Mouse (Mus musculus): ENCODE results near the gene B4galt5. TPM values are rescaled to one million over a fixed set of nuclear protein-coding genes. Genes with fewer than 3 reads are reported as not detected.
"Not testable (repeated sequence)": the region's sequence is repeated elsewhere in the genome, so short reads cannot be mapped to it uniquely, and the experiment has no call there.

B4galt5 gene
- polyA plus RNA-seq (2012; rRNA removed) (2.3 TPM in 2 replicates), polyA plus RNA-seq (2014; fragmentation: Nextera tagmentation; extraction: Ambion mirVana) (2.3 and 2.7 TPM in 2 replicates)

- TF ChIP-seq CTCF (IDR thresholded peaks at IDR 0.05; ENCODE audit: low read depth) (no peak), EP300 (IDR thresholded peaks at IDR 0.05; ENCODE audit: low read depth) (no peak)
- Histone ChIP-seq H3K27ac (peak within 1 kb of the TSS; percentile 15; the same call in 1 of the 2 replicates), H3K36me3 (replicated peaks; ENCODE audit: control insufficient read depth, insufficient read depth, low read depth) (no peaks in the 10 kb centered on the region), H3K4me1 (replicated peaks; ENCODE audit: control insufficient read depth in 2 of 2, insufficient read depth in 2 of 2, low read length in 1 of 2) (peaks cover 28 to 59% of the 10 kb centered on the region in 2 experiments), H3K27me3 (ENCODE audit: control insufficient read depth, insufficient read depth, low read length) (peaks cover 49% of the 10 kb centered on the region), H3K9me3 (ENCODE audit: control insufficient read depth, low read length) (no peaks in the 10 kb centered on the region), H3K4me2 (ENCODE audit: low read depth) (peak within 1 kb of the TSS; percentile 93), H3K9ac (replicated peaks) (peak within 1 kb of the TSS; percentile 75), H3K4me3 (ENCODE audit: insufficient read depth in 1 of 2, low read depth in 2 of 2, low read length in 2 of 2) (peak within 1 kb of the TSS; percentile 79 to 80)
- under 1% methylated on average over 87 of the region's 111 CpGs for WGBS (ENCODE audit: insufficient replicate concordance)
- no peak for DNase-seq (ENCODE audit: low read depth in 3 of 3, low spot score in 3 of 3)
- peak; percentile 10 for ATAC-seq (ENCODE audit: insufficient read depth)
Measured at GRCm38 (mm10) chr2:167348376-167349282, at the start of gene B4galt5. Gene B4galt5 (minus strand): TSS chr2:167349183.

GRCm38 (mm10) chr2:167396420-167396819 lies 47.4 kb upstream of the B4galt5 start:
- H3K27me3 ChIP-seq (ENCODE audit: control insufficient read depth, insufficient read depth, low read length); H3K36me3 ChIP-seq (replicated peaks; ENCODE audit: control insufficient read depth, insufficient read depth, low read depth); H3K9me3 ChIP-seq (ENCODE audit: control insufficient read depth, low read length); H3K9ac ChIP-seq (replicated peaks); H3K4me1 ChIP-seq (replicated peaks; ENCODE audit: control insufficient read depth in 2 of 2, insufficient read depth in 2 of 2, low read length in 1 of 2); H3K27ac ChIP-seq; H3K4me2 ChIP-seq (ENCODE audit: low read depth); DNase-seq (ENCODE audit: low read depth in 3 of 3, low spot score in 3 of 3); H3K4me3 ChIP-seq (ENCODE audit: insufficient read depth in 1 of 2, low read depth in 2 of 2, low read length in 2 of 2); ATAC-seq (ENCODE audit: insufficient read depth): not testable (repeated sequence)
- WGBS (ENCODE audit: insufficient replicate concordance) = 89% methylated on average over 9 of the region's 9 CpGs

- DNase-seq (ENCODE audit: low read depth in 3 of 3, low spot score in 3 of 3) (no peak), ATAC-seq (ENCODE audit: insufficient read depth) (no peak)
- no peak overlapping the region for H3K27ac ChIP-seq
- no peaks in the 10 kb centered on the region for H3K9me3 ChIP-seq (ENCODE audit: control insufficient read depth, low read length)
- H3K4me3 ChIP-seq (ENCODE audit: insufficient read depth in 1 of 2, low read depth in 2 of 2, low read length in 2 of 2) = no peak overlapping the region
- TF ChIP-seq EP300 (IDR thresholded peaks at IDR 0.05; ENCODE audit: low read depth) (no peak), CTCF (IDR thresholded peaks at IDR 0.05; ENCODE audit: low read depth) (no peak)
- H3K4me1 ChIP-seq (replicated peaks; ENCODE audit: control insufficient read depth in 2 of 2, insufficient read depth in 2 of 2, low read length in 1 of 2) = no peaks in the 10 kb centered on the region
- H3K9ac ChIP-seq (replicated peaks) = no peak overlapping the region
- no peak overlapping the region for H3K4me2 ChIP-seq (ENCODE audit: low read depth)
- H3K36me3 ChIP-seq (replicated peaks; ENCODE audit: control insufficient read depth, insufficient read depth, low read depth) = no peaks in the 10 kb centered on the region
- no peaks in the 10 kb centered on the region for H3K27me3 ChIP-seq (ENCODE audit: control insufficient read depth, insufficient read depth, low read length)
- 8% methylated on average over 7 of the region's 7 CpGs for WGBS (ENCODE audit: insufficient replicate concordance)
Measured at GRCm38 (mm10) chr2:167394426-167394825, 45.4 kb upstream of the B4galt5 start.

GRCm38 (mm10) chr2:167386998-167387397 lies 38.0 kb upstream of the B4galt5 start:
- Histone ChIP-seq H3K27me3 (ENCODE audit: control insufficient read depth, insufficient read depth, low read length) (no peaks in the 10 kb centered on the region), H3K4me2 (ENCODE audit: low read depth) (no peak overlapping the region), H3K4me1 (replicated peaks; ENCODE audit: control insufficient read depth in 2 of 2, insufficient read depth in 2 of 2, low read length in 1 of 2) (peaks cover 0 to 3% of the 10 kb centered on the region in 2 experiments; a peak in 2 of 4 replicates), H3K9ac (replicated peaks) (no peak overlapping the region), H3K36me3 (replicated peaks; ENCODE audit: control insufficient read depth, insufficient read depth, low read depth) (no peaks in the 10 kb centered on the region), H3K27ac (no peak overlapping the region), H3K9me3 (ENCODE audit: control insufficient read depth, low read length) (no peaks in the 10 kb centered on the region), H3K4me3 (ENCODE audit: insufficient read depth in 1 of 2, low read depth in 2 of 2, low read length in 2 of 2) (no peak overlapping the region)
- no peak for ATAC-seq (ENCODE audit: insufficient read depth)
- no peak for DNase-seq (ENCODE audit: low read depth in 3 of 3, low spot score in 3 of 3)
- TF ChIP-seq EP300 (IDR thresholded peaks at IDR 0.05; ENCODE audit: low read depth) (no peak), CTCF (IDR thresholded peaks at IDR 0.05; ENCODE audit: low read depth) (no peak)
- whole genome bisulfite sequencing (ENCODE audit: insufficient replicate concordance) = 77% methylated on average over 6 of the region's 6 CpGs

- ATAC-seq (ENCODE audit: insufficient read depth) (no peak), DNase-seq (ENCODE audit: low read depth in 3 of 3, low spot score in 3 of 3) (no peak)
- Histone ChIP-seq H3K4me2 (ENCODE audit: low read depth) (no peak overlapping the region), H3K9me3 (ENCODE audit: control insufficient read depth, low read length) (no peaks in the 10 kb centered on the region), H3K9ac (replicated peaks) (no peak overlapping the region), H3K4me3 (ENCODE audit: insufficient read depth in 1 of 2, low read depth in 2 of 2, low read length in 2 of 2) (no peak overlapping the region), H3K27ac (no peak overlapping the region), H3K4me1 (replicated peaks; ENCODE audit: control insufficient read depth in 2 of 2, insufficient read depth in 2 of 2, low read length in 1 of 2) (peaks cover 0 to 4% of the 10 kb centered on the region in 2 experiments; a peak in 2 of 4 replicates), H3K36me3 (replicated peaks; ENCODE audit: control insufficient read depth, insufficient read depth, low read depth) (no peaks in the 10 kb centered on the region), H3K27me3 (ENCODE audit: control insufficient read depth, insufficient read depth, low read length) (no peaks in the 10 kb centered on the region)
- 57% methylated on average over 4 of the region's 4 CpGs for WGBS (ENCODE audit: insufficient replicate concordance)
- TF ChIP-seq EP300 (IDR thresholded peaks at IDR 0.05; ENCODE audit: low read depth) = no peak
- no peak for TF ChIP-seq CTCF (IDR thresholded peaks at IDR 0.05; ENCODE audit: low read depth)
Measured at GRCm38 (mm10) chr2:167386456-167386855, 37.5 kb upstream of the B4galt5 start.
